Mouse (Mus musculus) C2C12 (cell line): ENCODE results near the gene Sh3gl1. TPM values are rescaled to one million over a fixed set of nuclear protein-coding genes. Genes with fewer than 3 reads are reported as not detected.

Source experiments
- H3K27me3 ChIP-seq: one replicate; pipeline ENCODE4 v1.6.1; 2011; ENCODE audit not compliant: control insufficient read depth, insufficient read depth, insufficient read length
- H3K36me3 ChIP-seq: one replicate; pipeline ENCODE4 v1.6.1; 2011; ENCODE audit not compliant: control insufficient read depth, insufficient read depth
- H3K4me3 ChIP-seq: one replicate; pipeline ENCODE4 v1.5.1; 2011; ENCODE audit warnings: mild to moderate bottlenecking, control low read depth; ENCODE audit not compliant: poor library complexity, insufficient read depth, severe bottlenecking
- H3K79me2 ChIP-seq: one replicate; pipeline ENCODE4 v1.6.1; 2011; ENCODE audit not compliant: control insufficient read depth, insufficient read depth
- H3K79me3 ChIP-seq: one replicate; pipeline ENCODE4 v1.6.1; 2011; ENCODE audit warnings: low read depth, control low read depth
- H3ac ChIP-seq: one replicate; pipeline ENCODE3; 2011; ENCODE audit warnings: low read depth; ENCODE audit not compliant: control insufficient read depth, insufficient read length
- CEBPB ChIP-seq: IDR thresholded peaks from one replicate; pipeline ENCODE4 v1.6.1; 2011; ENCODE audit warnings: low read depth, mild to moderate bottlenecking, control low read depth, moderate library complexity
- CTCF ChIP-seq: IDR thresholded peaks from one replicate; pipeline ENCODE4 v1.5.1; 2011; ENCODE audit not compliant: control insufficient read depth, insufficient read depth, insufficient read length
- FOSL1 ChIP-seq: IDR thresholded peaks from one replicate; pipeline ENCODE4 v1.8.0; 2011; ENCODE audit warnings: mild to moderate bottlenecking, low read length; ENCODE audit not compliant: poor library complexity, insufficient read depth, severe bottlenecking
- MAX ChIP-seq: IDR thresholded peaks from one replicate; pipeline ENCODE4 v1.6.1; 2011; ENCODE audit warnings: mild to moderate bottlenecking, control low read depth
- MYOD1 ChIP-seq: IDR thresholded peaks from one replicate; pipeline ENCODE4 v1.6.1; 2011; ENCODE audit warnings: low read depth; ENCODE audit not compliant: control insufficient read depth, insufficient read length
- MYOG ChIP-seq: IDR thresholded peaks from one replicate; pipeline ENCODE4 v1.6.1; 2011; ENCODE audit not compliant: control insufficient read depth, insufficient read length; ENCODE audit errors: extremely low read depth
- USF1 ChIP-seq: IDR thresholded peaks from one replicate; pipeline ENCODE4 v1.6.1; 2011; ENCODE audit warnings: low read depth, mild to moderate bottlenecking, control low read depth, moderate library complexity
- polyA plus RNA-seq: library from polyadenylated mRNA; unstranded; fragments of >200 nt; fragmentation: generic; extraction: Trizol; gene quantifications from one replicate; pipeline ENCODE4 v1.2.1, GENCODE M21; 2012; ENCODE audit warnings: missing spikeins

Sh3gl1 gene
- polyA plus RNA-seq, 1 experiment = 83.9 TPM

DNA sequence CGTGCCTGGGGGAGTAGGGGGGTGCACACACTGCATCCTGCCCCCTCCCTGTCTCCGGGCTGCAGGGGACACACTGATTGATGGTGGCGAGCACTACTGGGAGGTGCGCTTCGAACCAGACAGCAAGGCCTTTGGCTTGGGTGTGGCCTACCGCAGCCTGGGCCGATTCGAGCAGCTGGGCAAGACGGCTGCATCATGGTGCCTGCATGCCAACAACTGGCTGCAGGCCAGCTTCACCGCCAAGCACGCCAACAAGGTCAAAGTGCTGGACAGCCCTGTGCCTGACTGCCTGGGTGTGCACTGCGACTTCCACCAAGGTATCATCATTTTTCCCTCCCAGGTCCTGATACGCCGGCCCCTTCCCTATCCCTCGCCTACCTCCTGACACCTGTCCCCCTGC, 40.4 kb downstream of the Sh3gl1 start:
- Histone ChIP-seq H3K4me3 (no peak overlapping the region), H3K27me3 (peaks cover 47% of the 10 kb centered on the region), H3K79me3 (no peaks in the 10 kb centered on the region), H3K36me3 (no peaks in the 10 kb centered on the region), H3ac (no peak overlapping the region), H3K79me2 (no peaks in the 10 kb centered on the region)
- no peak for TF ChIP-seq FOSL1
- TF ChIP-seq MYOD1 = no peak
- no peak for TF ChIP-seq USF1
- no peak for TF ChIP-seq CTCF
- no peak for TF ChIP-seq MAX
- TF ChIP-seq MYOG = no peak
- no peak for TF ChIP-seq CEBPB

DNA sequence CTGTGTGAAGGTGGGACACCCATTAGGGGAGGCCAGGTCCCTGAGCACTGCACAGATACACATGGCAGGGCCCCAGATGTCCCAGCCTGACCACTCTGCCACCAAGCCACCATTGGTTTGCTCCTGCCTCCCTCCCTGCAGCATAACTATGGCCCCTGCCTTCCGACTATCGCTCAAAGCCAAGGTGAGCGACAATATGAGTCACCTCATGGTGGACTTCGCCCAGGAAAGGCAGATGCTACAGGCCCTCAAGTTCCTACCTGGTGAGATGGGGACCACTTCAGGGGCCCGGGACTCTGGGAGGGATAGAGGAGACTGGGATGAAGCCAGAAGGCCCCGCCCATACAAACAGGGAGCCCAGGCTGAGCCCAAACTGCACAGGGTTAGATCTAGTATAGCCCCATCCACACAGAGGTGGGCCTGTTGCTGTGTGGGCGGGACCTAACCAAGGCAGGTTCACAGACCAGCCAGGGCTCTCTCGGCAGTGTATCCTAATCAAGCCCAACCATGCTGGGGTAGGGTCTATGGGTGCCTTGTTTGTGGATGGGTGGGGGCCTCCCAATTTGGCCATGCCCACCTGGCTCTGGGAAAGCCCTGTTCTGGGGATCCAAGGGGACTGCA, 46.0 kb downstream of the Sh3gl1 start:
- H3K27me3 ChIP-seq = peaks cover 50% of the 10 kb centered on the region
- no peaks in the 10 kb centered on the region for H3K79me2 ChIP-seq
- no peaks in the 10 kb centered on the region for H3K36me3 ChIP-seq
- no peak overlapping the region for H3K4me3 ChIP-seq
- no peak overlapping the region for H3ac ChIP-seq
- no peak for TF ChIP-seq CEBPB
- TF ChIP-seq FOSL1 = no peak
- no peak for TF ChIP-seq MAX
- TF ChIP-seq MYOD1 = no peak
- TF ChIP-seq CTCF = no peak
- TF ChIP-seq MYOG = no peak
- no peak for TF ChIP-seq USF1
- no peaks in the 10 kb centered on the region for H3K79me3 ChIP-seq

DNA sequence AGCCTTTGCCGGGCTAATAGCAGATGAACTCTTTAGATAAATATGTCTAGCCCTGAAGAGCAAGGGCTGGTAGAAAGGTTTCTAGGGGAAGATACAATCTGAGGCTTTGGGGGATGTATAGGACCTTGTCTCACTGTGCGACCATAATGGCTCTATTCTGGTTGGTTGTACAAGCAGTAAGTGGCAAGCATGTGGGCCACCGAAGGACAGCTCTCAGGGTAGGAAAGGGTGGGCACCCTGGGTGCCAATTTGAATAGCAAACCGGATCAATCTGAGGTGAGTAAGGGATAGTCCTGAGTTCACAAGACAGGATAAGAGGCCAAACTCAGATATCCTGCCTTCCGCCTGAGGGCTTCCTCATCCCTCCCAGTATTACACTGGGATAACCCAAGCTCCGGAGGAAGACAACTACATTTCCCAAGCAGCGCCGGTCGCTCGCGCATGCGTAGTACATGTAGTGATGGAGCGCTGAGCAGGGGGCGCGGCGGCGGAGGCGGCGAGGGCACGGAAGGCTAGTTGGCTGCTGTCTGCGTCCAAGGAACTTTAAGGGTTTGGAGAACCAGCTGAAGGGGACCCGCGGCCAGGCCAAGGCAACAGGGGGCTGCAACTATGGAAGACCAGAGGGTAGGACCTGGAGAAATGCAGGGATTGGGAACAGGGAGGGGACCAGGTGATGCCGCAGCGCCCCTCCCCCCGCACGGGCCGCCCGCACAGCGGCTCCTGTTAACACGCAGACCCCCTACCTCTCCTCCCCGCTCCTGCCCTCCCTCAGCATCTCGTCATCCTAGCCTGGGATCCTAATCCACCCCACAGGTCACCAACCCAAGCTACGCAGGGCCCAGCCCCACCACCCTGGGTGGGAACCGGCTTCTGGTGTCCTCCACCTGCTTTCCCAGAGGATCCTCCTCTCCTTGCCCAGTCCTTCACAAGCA, 50.1 kb downstream of the Sh3gl1 start, which contains the start of gene Fsd1:
Fsd1 (plus strand) TSS at position 480 of the 932 bp plus-strand sequence.
- TF ChIP-seq CEBPB (no peak), MAX (no peak), MYOG (no peak), CTCF (no peak), MYOD1 (no peak), USF1 (no peak), FOSL1 (no peak)
- no peak within 1 kb of the TSS for H3K4me3 ChIP-seq

DNA sequence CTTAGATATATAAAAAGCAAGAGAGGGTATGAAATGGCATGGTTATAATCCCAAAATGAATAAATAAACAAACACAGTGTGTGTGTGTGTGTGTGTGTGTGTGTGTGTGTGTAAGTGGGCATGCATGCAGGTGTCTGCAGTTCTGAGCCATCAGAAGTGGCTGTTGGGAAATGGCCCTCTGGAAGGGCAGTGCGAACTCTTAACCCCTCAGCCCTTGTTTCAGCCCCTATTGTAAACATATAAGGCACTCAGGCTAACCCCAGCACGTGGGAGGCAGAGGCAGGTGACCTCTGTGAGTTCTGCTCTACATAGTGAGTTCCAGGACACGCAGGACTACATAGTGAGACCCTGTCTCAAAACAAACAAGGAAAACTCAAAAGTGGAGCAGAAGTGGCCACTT, 59.1 kb downstream of the Sh3gl1 start:
- no peaks in the 10 kb centered on the region for H3K79me3 ChIP-seq
- no peak overlapping the region for H3ac ChIP-seq
- no peak for TF ChIP-seq USF1
- H3K27me3 ChIP-seq = peaks cover 17% of the 10 kb centered on the region
- no peaks in the 10 kb centered on the region for H3K36me3 ChIP-seq
- H3K4me3 ChIP-seq = no peak overlapping the region
- no peaks in the 10 kb centered on the region for H3K79me2 ChIP-seq

More for the DNA sequence above, 50.1 kb downstream of the Sh3gl1 start, which contains the start of gene Fsd1:
- Histone ChIP-seq H3K79me3 (no peaks in the 10 kb centered on the region), H3K79me2 (no peaks in the 10 kb centered on the region), H3K27me3 (peaks cover 25% of the 10 kb centered on the region), H3ac (no peak within 1 kb of the TSS), H3K36me3 (no peaks in the 10 kb centered on the region)

DNA sequence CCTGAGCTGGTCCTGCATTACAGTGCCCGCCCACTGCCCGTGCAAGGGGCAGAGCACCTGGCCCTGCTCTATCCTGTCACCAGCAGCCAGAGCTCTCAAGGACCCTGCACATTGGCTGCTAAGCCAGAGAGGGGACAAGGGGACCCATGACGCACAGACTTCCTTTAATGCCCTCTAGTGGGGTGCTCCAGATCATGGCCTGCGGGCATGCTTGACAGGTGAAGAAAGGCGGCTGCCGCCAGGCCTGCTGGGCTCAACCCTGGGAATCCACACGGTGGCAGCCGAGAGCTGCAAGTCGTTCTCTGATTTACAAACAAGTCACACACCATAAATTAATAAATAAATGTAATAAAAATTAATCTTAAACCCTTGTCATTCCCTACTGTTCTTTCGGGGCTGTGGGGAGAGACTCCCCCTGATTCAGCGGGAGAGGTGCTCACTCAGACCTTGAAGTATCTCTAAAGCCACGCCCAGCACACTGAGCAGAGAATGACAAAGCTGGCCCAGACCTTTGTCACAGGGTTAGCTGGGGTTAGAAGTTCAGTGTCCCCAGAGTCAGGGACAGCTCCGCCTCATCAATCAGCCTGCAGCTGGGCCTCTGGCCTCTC, 60.1 kb downstream of the Sh3gl1 start:
- Histone ChIP-seq H3K79me3 (no peaks in the 10 kb centered on the region), H3K4me3 (no peak overlapping the region), H3K36me3 (no peaks in the 10 kb centered on the region), H3K27me3 (peaks cover 25% of the 10 kb centered on the region), H3ac (no peak overlapping the region), H3K79me2 (no peaks in the 10 kb centered on the region)
- TF ChIP-seq MAX (no peak), CTCF (peak; percentile 71)

DNA sequence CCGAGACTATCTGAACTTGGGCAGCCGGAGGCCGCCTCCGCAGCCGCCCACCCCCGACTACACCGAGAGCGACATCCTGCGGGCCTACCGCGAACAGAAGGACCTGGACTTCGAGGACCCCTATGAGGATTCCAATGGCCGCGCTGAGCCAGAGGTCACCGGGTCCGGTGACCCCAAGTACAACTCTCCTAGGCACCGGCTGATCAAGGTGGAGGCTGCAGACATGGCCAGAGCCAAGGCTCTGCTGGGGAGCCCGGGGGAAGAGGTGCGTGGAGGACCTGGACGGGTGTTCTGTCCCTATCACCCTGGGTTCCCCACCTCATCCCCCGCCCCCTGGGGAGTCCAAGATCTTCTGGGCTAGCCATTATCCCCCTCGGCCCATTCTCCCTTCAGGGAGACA, 65.0 kb downstream of the Sh3gl1 start:
- peaks cover 13% of the 10 kb centered on the region for H3K36me3 ChIP-seq
- no peak overlapping the region for H3K4me3 ChIP-seq
- H3K79me3 ChIP-seq = no peaks in the 10 kb centered on the region
- H3ac ChIP-seq = no peak overlapping the region
- peaks cover 35% of the 10 kb centered on the region for H3K27me3 ChIP-seq
- TF ChIP-seq MYOG = no peak
- TF ChIP-seq MYOD1 = no peak
- no peak for TF ChIP-seq CTCF
- H3K79me2 ChIP-seq = no peaks in the 10 kb centered on the region
